Mouse (Mus musculus): ENCODE measurements around the gene Tmem131. TPM values are rescaled to one million over a fixed set of nuclear protein-coding genes. Genes with fewer than 3 reads are reported as not detected.
A peak's percentile ranks its signal among the peaks of the same experiment; 100 is the strongest.
"Not testable (repeated sequence)": the region's sequence is repeated elsewhere in the genome, so short reads cannot be mapped to it uniquely, and the experiment has no call there.

Tmem131 gene
- polyA plus RNA-seq, 1 experiment: 18.8 TPM

DNA sequence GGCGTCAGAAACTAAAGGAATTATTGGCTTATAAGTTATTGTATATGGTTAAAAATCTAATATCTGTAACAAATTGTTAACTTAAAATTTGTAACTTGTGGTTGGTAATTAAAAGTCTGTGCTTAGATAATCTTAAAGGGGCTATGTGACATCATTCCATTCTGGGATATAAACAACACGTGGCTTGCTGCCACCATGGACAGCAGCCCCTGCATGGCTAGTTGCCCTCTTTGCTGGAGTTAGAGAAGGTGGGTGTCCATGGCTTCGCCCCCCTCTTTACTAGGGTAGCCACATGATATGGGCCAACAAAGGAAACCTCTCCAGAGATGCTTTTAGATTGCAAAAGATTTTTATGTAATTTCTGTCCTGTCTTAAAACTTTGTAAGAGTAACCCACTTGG, 48.0 kb downstream of the Tmem131 start:
- Histone ChIP-seq H3K4me1 (ENCODE audit: control insufficient read depth, insufficient read depth, low read length) (no peaks in the 10 kb centered on the region; the same call in 1 of the 2 replicates), H3K36me3 (ENCODE audit: control insufficient read depth, insufficient read depth, low read length) (no peaks in the 10 kb centered on the region), H3K4me3 (ENCODE audit: control insufficient read depth, low read depth, low read length) (no peak overlapping the region), H3K27ac (ENCODE audit: control insufficient read depth, insufficient read depth, low read depth, low read length) (no peak overlapping the region), H3K27me3 (ENCODE audit: control insufficient read depth, insufficient read depth, low read length) (no peaks in the 10 kb centered on the region)
- no peak for TF ChIP-seq POLR2A (IDR thresholded peaks at IDR 0.05; ENCODE audit: control insufficient read depth, low read depth, low read length)
- no peak for TF ChIP-seq CTCF (IDR thresholded peaks at IDR 0.05; ENCODE audit: control insufficient read depth, insufficient read depth, insufficient replicate concordance, low read depth, low read length)

DNA sequence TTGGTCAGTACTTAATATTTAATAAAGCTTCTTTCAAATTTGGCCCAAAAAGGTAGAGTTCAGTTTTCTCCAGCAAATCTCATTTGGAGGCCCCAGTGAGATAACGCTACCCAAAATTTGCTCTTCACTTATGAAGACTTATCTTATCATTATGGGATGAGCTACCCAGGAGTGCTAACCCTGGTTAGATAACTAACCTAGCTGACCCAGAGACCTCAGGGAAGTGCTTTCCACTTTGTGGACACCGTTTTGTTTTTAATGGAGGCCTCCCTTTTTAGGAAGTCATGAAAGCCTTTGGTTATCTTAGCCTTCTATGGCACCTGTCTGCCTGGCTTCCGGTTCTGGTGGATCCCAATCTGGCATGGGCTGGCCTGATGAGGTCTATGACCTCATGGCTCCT, 49.3 kb downstream of the Tmem131 start:
- no peak for TF ChIP-seq POLR2A (IDR thresholded peaks at IDR 0.05; ENCODE audit: control insufficient read depth, low read depth, low read length)
- TF ChIP-seq CTCF (IDR thresholded peaks at IDR 0.05; ENCODE audit: control insufficient read depth, insufficient read depth, insufficient replicate concordance, low read depth, low read length): no peak
- Histone ChIP-seq H3K36me3 (ENCODE audit: control insufficient read depth, insufficient read depth, low read length) (no peaks in the 10 kb centered on the region), H3K27ac (ENCODE audit: control insufficient read depth, insufficient read depth, low read depth, low read length) (no peak overlapping the region), H3K4me3 (ENCODE audit: control insufficient read depth, low read depth, low read length) (no peak overlapping the region), H3K4me1 (ENCODE audit: control insufficient read depth, insufficient read depth, low read length) (no peaks in the 10 kb centered on the region; the same call in 1 of the 2 replicates), H3K27me3 (ENCODE audit: control insufficient read depth, insufficient read depth, low read length) (no peaks in the 10 kb centered on the region)

- not testable (repeated sequence) for H3K27me3 ChIP-seq (ENCODE audit: control insufficient read depth, insufficient read depth, low read length); H3K36me3 ChIP-seq (ENCODE audit: control insufficient read depth, insufficient read depth, low read length); H3K4me1 ChIP-seq (ENCODE audit: control insufficient read depth, insufficient read depth, low read length); H3K27ac ChIP-seq (ENCODE audit: control insufficient read depth, insufficient read depth, low read depth, low read length)
- peak overlapping the region; percentile 35; the same call in 1 of the 2 replicates for H3K4me3 ChIP-seq (ENCODE audit: control insufficient read depth, low read depth, low read length)
These were observed 49.7 kb downstream of the Tmem131 start for GRCm38 (mm10) chr1:36893720-36894119.

- Histone ChIP-seq H3K27me3 (ENCODE audit: control insufficient read depth, insufficient read depth, low read length) (no peaks in the 10 kb centered on the region), H3K4me3 (ENCODE audit: control insufficient read depth, low read depth, low read length) (peak overlapping the region; percentile 5), H3K27ac (ENCODE audit: control insufficient read depth, insufficient read depth, low read depth, low read length) (no peak overlapping the region), H3K4me1 (ENCODE audit: control insufficient read depth, insufficient read depth, low read length) (no peaks in the 10 kb centered on the region; the same call in 1 of the 2 replicates), H3K36me3 (ENCODE audit: control insufficient read depth, insufficient read depth, low read length) (no peaks in the 10 kb centered on the region)
- TF ChIP-seq CTCF (IDR thresholded peaks at IDR 0.05; ENCODE audit: control insufficient read depth, insufficient read depth, insufficient replicate concordance, low read depth, low read length) (no peak), POLR2A (IDR thresholded peaks at IDR 0.05; ENCODE audit: control insufficient read depth, low read depth, low read length) (no peak)
These were observed 50.3 kb downstream of the Tmem131 start for GRCm38 (mm10) chr1:36893146-36893545.

DNA sequence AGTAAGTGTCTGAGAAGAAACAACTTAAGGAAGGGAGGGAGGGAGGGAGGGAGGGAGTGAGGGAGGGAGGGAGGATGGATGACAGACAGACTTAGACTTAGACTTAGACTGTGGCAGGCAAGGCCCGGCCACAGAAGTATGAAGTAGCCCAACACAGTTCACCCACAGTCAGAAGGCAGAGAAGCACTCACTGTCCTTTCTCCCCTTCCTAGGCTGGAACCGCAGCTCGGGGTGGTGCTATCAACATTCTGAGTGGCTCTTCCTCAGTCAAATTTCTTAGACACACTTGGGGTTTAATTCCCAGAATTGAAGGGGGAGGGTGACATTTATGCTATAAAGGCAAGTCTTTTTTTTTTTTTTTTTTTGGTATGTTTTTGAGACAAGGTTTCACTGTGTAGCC, 51.0 kb downstream of the Tmem131 start:
- Histone ChIP-seq H3K27me3 (ENCODE audit: control insufficient read depth, insufficient read depth, low read length) (no peaks in the 10 kb centered on the region), H3K27ac (ENCODE audit: control insufficient read depth, insufficient read depth, low read depth, low read length) (no peak overlapping the region), H3K36me3 (ENCODE audit: control insufficient read depth, insufficient read depth, low read length) (no peaks in the 10 kb centered on the region), H3K4me3 (ENCODE audit: control insufficient read depth, low read depth, low read length) (no peak overlapping the region), H3K4me1 (ENCODE audit: control insufficient read depth, insufficient read depth, low read length) (no peaks in the 10 kb centered on the region; the same call in 1 of the 2 replicates)
- TF ChIP-seq POLR2A (IDR thresholded peaks at IDR 0.05; ENCODE audit: control insufficient read depth, low read depth, low read length) (no peak), CTCF (IDR thresholded peaks at IDR 0.05; ENCODE audit: control insufficient read depth, insufficient read depth, insufficient replicate concordance, low read depth, low read length) (no peak)

DNA sequence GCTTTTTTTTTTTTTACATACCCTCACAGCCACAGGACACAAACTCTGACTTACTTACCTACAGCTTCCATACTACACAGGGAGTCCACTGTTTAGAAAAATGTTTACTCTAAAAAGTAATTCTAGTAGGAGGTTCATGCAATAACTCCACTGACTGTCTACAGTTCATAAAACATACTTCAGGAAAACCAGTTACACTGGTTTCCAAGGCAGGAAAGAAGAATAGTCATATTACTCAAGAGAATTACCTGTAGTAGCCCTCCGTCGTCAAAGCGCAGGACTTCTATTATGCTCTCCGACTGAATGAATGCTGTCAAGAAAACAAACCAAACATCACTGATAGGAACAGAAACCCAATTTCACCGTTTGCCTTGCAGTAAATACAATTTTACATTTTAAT, 54.5 kb downstream of the Tmem131 start:
- H3K4me1 ChIP-seq (ENCODE audit: control insufficient read depth, insufficient read depth, low read length): no peaks in the 10 kb centered on the region; the same call in 1 of the 2 replicates
- TF ChIP-seq POLR2A (IDR thresholded peaks at IDR 0.05; ENCODE audit: control insufficient read depth, low read depth, low read length) (no peak), CTCF (IDR thresholded peaks at IDR 0.05; ENCODE audit: control insufficient read depth, insufficient read depth, insufficient replicate concordance, low read depth, low read length) (no peak)
- H3K36me3 ChIP-seq (ENCODE audit: control insufficient read depth, insufficient read depth, low read length): peaks cover 2% of the 10 kb centered on the region
- no peaks in the 10 kb centered on the region for H3K27me3 ChIP-seq (ENCODE audit: control insufficient read depth, insufficient read depth, low read length)
- no peak overlapping the region for H3K4me3 ChIP-seq (ENCODE audit: control insufficient read depth, low read depth, low read length)
- H3K27ac ChIP-seq (ENCODE audit: control insufficient read depth, insufficient read depth, low read depth, low read length): no peak overlapping the region

DNA sequence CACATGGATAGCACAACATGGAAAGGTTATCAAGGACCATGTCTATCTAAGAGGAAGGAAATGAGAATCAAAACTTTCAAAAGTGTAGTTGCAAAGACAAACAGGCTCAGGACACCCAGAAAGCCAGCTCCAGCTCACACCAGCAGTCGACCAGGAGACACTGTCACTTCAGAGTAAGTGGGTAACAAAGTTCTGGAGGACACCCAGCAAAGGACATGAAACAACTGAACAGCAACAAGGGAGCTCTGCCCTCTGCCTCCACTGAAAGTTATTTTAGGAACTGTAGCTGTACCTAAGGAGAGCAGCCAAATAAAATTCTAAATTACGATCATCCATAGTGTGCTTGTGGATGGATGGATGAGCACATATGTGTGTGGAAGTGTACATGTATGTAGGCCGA, 56.3 kb downstream of the Tmem131 start:
- Histone ChIP-seq H3K27me3 (ENCODE audit: control insufficient read depth, insufficient read depth, low read length) (no peaks in the 10 kb centered on the region), H3K36me3 (ENCODE audit: control insufficient read depth, insufficient read depth, low read length) (peaks cover 2% of the 10 kb centered on the region), H3K4me1 (ENCODE audit: control insufficient read depth, insufficient read depth, low read length) (no peaks in the 10 kb centered on the region), H3K27ac (ENCODE audit: control insufficient read depth, insufficient read depth, low read depth, low read length) (no peak overlapping the region), H3K4me3 (ENCODE audit: control insufficient read depth, low read depth, low read length) (peak overlapping the region; percentile 73)
- TF ChIP-seq CTCF (IDR thresholded peaks at IDR 0.05; ENCODE audit: control insufficient read depth, insufficient read depth, insufficient replicate concordance, low read depth, low read length) (no peak), POLR2A (IDR thresholded peaks at IDR 0.05; ENCODE audit: control insufficient read depth, low read depth, low read length) (no peak)

DNA sequence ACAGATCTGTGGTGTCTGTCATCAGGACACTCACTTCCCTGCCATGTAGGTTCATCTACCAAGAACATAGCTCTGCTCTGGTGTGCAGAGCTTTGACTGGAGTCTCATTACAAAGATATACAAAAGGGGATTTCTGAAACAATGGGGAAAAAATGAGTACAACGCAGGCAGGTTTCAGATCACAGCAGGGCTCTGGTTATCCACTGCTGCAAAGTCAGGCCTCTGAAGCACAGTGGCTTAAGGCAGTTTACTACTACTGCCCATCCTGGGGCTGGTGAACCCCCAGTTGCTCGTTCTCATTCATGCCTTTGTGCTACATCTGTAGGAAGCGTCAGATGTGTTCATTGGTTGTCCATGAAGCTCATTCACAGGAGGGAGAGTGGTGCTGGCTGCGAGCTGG, 57.0 kb downstream of the Tmem131 start:
- no peaks in the 10 kb centered on the region for H3K4me1 ChIP-seq (ENCODE audit: control insufficient read depth, insufficient read depth, low read length)
- no peaks in the 10 kb centered on the region for H3K27me3 ChIP-seq (ENCODE audit: control insufficient read depth, insufficient read depth, low read length)
- H3K27ac ChIP-seq (ENCODE audit: control insufficient read depth, insufficient read depth, low read depth, low read length): no peak overlapping the region
- peak overlapping the region; percentile 73 for H3K4me3 ChIP-seq (ENCODE audit: control insufficient read depth, low read depth, low read length)
- peaks cover 2% of the 10 kb centered on the region for H3K36me3 ChIP-seq (ENCODE audit: control insufficient read depth, insufficient read depth, low read length)
- no peak for TF ChIP-seq POLR2A (IDR thresholded peaks at IDR 0.05; ENCODE audit: control insufficient read depth, low read depth, low read length)
- no peak for TF ChIP-seq CTCF (IDR thresholded peaks at IDR 0.05; ENCODE audit: control insufficient read depth, insufficient read depth, insufficient replicate concordance, low read depth, low read length)
